Mouse (Mus musculus): ENCODE measurements around the gene Nop58.

- TF ChIP-seq POLR2A (IDR thresholded peaks at IDR 0.05; ENCODE audit: low read depth, low read length) (no peak), CTCF (conservative IDR thresholded peaks at IDR 0.05; ENCODE audit: insufficient read depth, insufficient read length, low read depth, low read length) (no peak)
These were observed 48.4 kb upstream of the Nop58 start for GRCm38 (mm10) chr1:59636349-59636748.
